1 mouse cellular context compared by ENCODE assay signal in the genomic region with DNA sequence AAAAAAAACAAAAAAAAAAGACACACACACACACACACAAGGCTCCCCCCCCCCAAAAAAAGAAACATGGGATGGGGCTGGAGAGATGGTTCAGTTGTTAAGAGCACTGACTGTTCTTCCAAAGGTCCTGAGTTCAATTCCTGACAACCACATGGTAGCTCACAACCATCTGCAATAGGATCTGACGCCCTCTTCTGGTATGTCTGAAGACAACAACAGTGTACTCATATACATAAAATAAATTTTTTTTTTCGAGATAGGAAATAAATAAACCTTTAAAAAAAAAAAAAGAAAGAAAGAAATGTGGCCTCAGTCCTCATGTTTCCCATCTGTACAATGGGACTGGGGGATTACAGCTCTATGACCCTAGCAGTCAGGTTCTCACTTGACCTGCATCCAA.
TF ChIP-seq lines count a peak whose summit lies in the region.

No protein-coding gene starts in this region.

TF ChIP-seq in CH12.LX, 34 proteins besides CTCF, POLR2A, EP300 and RAD21:
- TF ChIP-seq SMC3 (IDR thresholded peaks at IDR 0.05; ENCODE audit: low read depth, low read length) = peak; percentile 20
- TF ChIP-seq ZNF384 (IDR thresholded peaks at IDR 0.05; ENCODE audit: low read depth, low read length) = peak; percentile 35
- TF ChIP-seq BHLHE40 (IDR thresholded peaks at IDR 0.05; ENCODE audit: low read depth, low read length) = no peak
- no peak for TF ChIP-seq RCOR1 (conservative IDR thresholded peaks at IDR 0.05; ENCODE audit: low read depth, low read length)
